Mouse (Mus musculus) stomach, postnatal 0 days (tissue): ENCODE results near the gene Gm45837. TPM values are rescaled to one million over a fixed set of nuclear protein-coding genes. Genes with fewer than 3 reads are reported as not detected.
A peak's percentile ranks its signal among the peaks of the same experiment; 100 is the strongest.

ENCODE experiments used
- ATAC-seq: fragments of 200-750 bp; cut with Nextera tagmentation; 2 replicates; pipeline ENCODE4 v1.8.0; 2017; ENCODE audit not compliant: low FRiP score, low TSS enrichment
- DNase-seq: peaks from one replicate; pipeline ENCODE4 v3.0.0-alpha.2; 2016; ENCODE audit warnings: low spot score
- H3K27ac ChIP-seq: fragments of 300-500 bp; sonication (generic); replicated peaks from 2 replicates; pipeline ENCODE4 v1.5.1; 2014; ENCODE audit warnings: mild to moderate bottlenecking, control low read depth
- H3K27me3 ChIP-seq: fragments of 300-500 bp; sonication (generic); 2 replicates; pipeline ENCODE4 v1.6.1; 2014; ENCODE audit warnings: low read length; ENCODE audit not compliant: control insufficient read depth, insufficient read depth
- H3K36me3 ChIP-seq: fragments of 300-500 bp; sonication (generic); 2 replicates; pipeline ENCODE4 v1.6.1; 2014; ENCODE audit warnings: low read length, mixed read lengths; ENCODE audit not compliant: control insufficient read depth, insufficient read depth
- H3K4me1 ChIP-seq: fragments of 300-500 bp; sonication (generic); replicated peaks from 2 replicates; pipeline ENCODE4 v1.6.1; 2014; ENCODE audit warnings: antibody characterized with exemption; ENCODE audit not compliant: control insufficient read depth, insufficient read depth
- H3K4me2 ChIP-seq: fragments of 300-500 bp; sonication (generic); replicated peaks from 2 replicates; pipeline ENCODE4 v1.6.1; 2014; ENCODE audit warnings: low read depth, mild to moderate bottlenecking, control low read depth, moderate library complexity
- H3K4me3 ChIP-seq: fragments of 300-500 bp; sonication (generic); 2 replicates; pipeline ENCODE4 v1.5.1; 2014; ENCODE audit warnings: low read depth, low read length, control low read depth
- H3K9ac ChIP-seq: fragments of 300-500 bp; sonication (generic); 2 replicates; pipeline ENCODE4 v1.6.1; 2014; ENCODE audit warnings: mild to moderate bottlenecking, low read length, control low read depth, mixed read lengths
- H3K9me3 ChIP-seq: fragments of 300-500 bp; sonication (generic); 2 replicates; pipeline ENCODE4 v1.6.1; 2016; ENCODE audit warnings: low read length; ENCODE audit not compliant: control insufficient read depth
- CTCF ChIP-seq: IDR thresholded peaks from 2 replicates; pipeline ENCODE4 v1.5.1; 2016; ENCODE audit warnings: antibody characterized with exemption, low read depth, mild to moderate bottlenecking, moderate library complexity
- EP300 ChIP-seq: optimal IDR thresholded peaks from 2 replicates; pipeline ENCODE3; 2016; ENCODE audit warnings: antibody characterized with exemption
- WGBS: fragments of 180-500 bp; shearing (Covaris S2); extraction: QIAGEN DNeasy Blood & Tissue Kit; methylation state at CpG from one replicate; pipeline ENCODE4 v1.1.7; 2014; 5-methylcytosine and 5-hydroxymethylcytosine counted together
- polyA plus RNA-seq: library from polyadenylated mRNA; unstranded; fragments of >200 nt; fragmentation: Nextera tagmentation; extraction: Ambion mirVana; gene quantifications from 2 replicates; pipeline ENCODE4 v1.2.1, GENCODE M21; 2015

The Gm45837 gene
- polyA plus RNA-seq, 1 experiment from 2014 or later = 0.24 TPM

- WGBS = 35% methylated on average over 10 of the region's 10 CpGs
- no peak overlapping the region for H3K4me3 ChIP-seq
- H3K9me3 ChIP-seq = no peaks in the 10 kb centered on the region
- no peak overlapping the region for H3K27ac ChIP-seq
- H3K27me3 ChIP-seq = no peaks in the 10 kb centered on the region
- no peaks in the 10 kb centered on the region for H3K36me3 ChIP-seq
- DNase-seq = no peak
- TF ChIP-seq EP300 (no peak), CTCF (no peak)
- ATAC-seq = no peak
- H3K4me2 ChIP-seq = no peak overlapping the region
- H3K9ac ChIP-seq = no peak overlapping the region
- H3K4me1 ChIP-seq = 0 out of 2 replicates have a peak, but pooled peaks cover 2% of the 10 kb centered on the region
Observed at GRCm38 (mm10) chr7:101535102-101535501, 124.4 kb downstream of the Gm45837 start.

DNA sequence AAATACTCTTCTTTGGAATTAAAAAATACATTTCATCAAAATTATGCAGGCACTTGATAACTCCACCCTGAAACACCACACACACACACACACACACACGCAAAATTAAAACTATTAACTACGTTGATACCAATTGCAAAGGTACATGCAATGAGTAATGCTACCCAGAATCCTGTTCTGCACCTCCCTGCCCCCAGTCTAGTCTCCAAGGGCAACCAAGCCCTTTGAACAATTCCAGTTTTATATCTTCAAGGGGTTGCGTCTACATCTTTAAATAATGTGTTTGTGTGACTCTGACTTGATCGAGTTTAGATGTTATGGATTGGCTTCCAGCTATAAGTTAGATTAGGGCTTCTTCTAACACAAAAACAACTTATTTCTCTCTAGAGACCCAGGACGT lies 124.8 kb downstream of the Gm45837 start:
- WGBS = 59% methylated on average over 5 of the region's 5 CpGs

GRCm38 (mm10) chr7:101537541-101537940 lies 126.9 kb downstream of the Gm45837 start:
- no peak overlapping the region; the same call in 1 of the 2 replicates for H3K4me2 ChIP-seq
- H3K4me1 ChIP-seq = 0 out of 2 replicates have a peak, but pooled peaks cover 2% of the 10 kb centered on the region
- ATAC-seq (0 out of 2 replicates have a peak, but pooled peaks have one; percentile 12), DNase-seq (no peak)
- H3K27me3 ChIP-seq = no peaks in the 10 kb centered on the region
- H3K27ac ChIP-seq = peak overlapping the region; percentile 5; the same call in 1 of the 2 replicates
- no peak for TF ChIP-seq CTCF
- TF ChIP-seq EP300 = no peak
- H3K9me3 ChIP-seq = no peaks in the 10 kb centered on the region
- no peaks in the 10 kb centered on the region for H3K36me3 ChIP-seq
- H3K4me3 ChIP-seq = no peak overlapping the region
- WGBS = 40% methylated on average over 8 of the region's 8 CpGs
- H3K9ac ChIP-seq = no peak overlapping the region

More for the DNA sequence above, 124.8 kb downstream of the Gm45837 start:
- ATAC-seq (no peak), DNase-seq (no peak)
- H3K4me3 ChIP-seq = no peak overlapping the region
- H3K4me1 ChIP-seq = 0 out of 2 replicates have a peak, but pooled peaks cover 2% of the 10 kb centered on the region
- no peaks in the 10 kb centered on the region for H3K36me3 ChIP-seq
- no peaks in the 10 kb centered on the region for H3K27me3 ChIP-seq
- H3K27ac ChIP-seq = no peak overlapping the region
- no peak overlapping the region for H3K9ac ChIP-seq
- no peak for TF ChIP-seq EP300
- no peaks in the 10 kb centered on the region for H3K9me3 ChIP-seq
- no peak overlapping the region for H3K4me2 ChIP-seq

- DNase-seq (peak; percentile 23), ATAC-seq (peak; percentile 69; the same call in 1 of the 2 replicates)
- no peak overlapping the region; the same call in 1 of the 2 replicates for H3K4me2 ChIP-seq
- 0 out of 2 replicates have a peak, but pooled peaks cover 2% of the 10 kb centered on the region for H3K4me1 ChIP-seq
- no peak for TF ChIP-seq EP300
- peak; percentile 75 for TF ChIP-seq CTCF
- H3K9ac ChIP-seq = no peak overlapping the region
- no peaks in the 10 kb centered on the region for H3K27me3 ChIP-seq
- no peaks in the 10 kb centered on the region for H3K36me3 ChIP-seq
- H3K27ac ChIP-seq = no peak overlapping the region
- H3K9me3 ChIP-seq = no peaks in the 10 kb centered on the region
- no peak overlapping the region for H3K4me3 ChIP-seq
- WGBS = 24% methylated on average over 14 of the region's 14 CpGs
Observed at GRCm38 (mm10) chr7:101538141-101538933, 127.7 kb downstream of the Gm45837 start.

- Histone ChIP-seq H3K9me3 (no peaks in the 10 kb centered on the region), H3K36me3 (no peaks in the 10 kb centered on the region), H3K27me3 (no peaks in the 10 kb centered on the region), H3K4me3 (no peak overlapping the region), H3K4me1 (0 out of 2 replicates have a peak, but pooled peaks cover 2% of the 10 kb centered on the region), H3K27ac (no peak overlapping the region), H3K4me2 (no peak overlapping the region), H3K9ac (no peak overlapping the region)
- ATAC-seq = no peak
- TF ChIP-seq EP300 (no peak), CTCF (no peak)
- DNase-seq = no peak
- 48% methylated on average over 9 of the region's 9 CpGs for WGBS
Observed at GRCm38 (mm10) chr7:101539774-101540173, 129.1 kb downstream of the Gm45837 start.

GRCm38 (mm10) chr7:101540684-101541083 lies 130.0 kb downstream of the Gm45837 start:
- no peak overlapping the region for H3K9ac ChIP-seq

More at GRCm38 (mm10) chr7:101540684-101541083, 130.0 kb downstream of the Gm45837 start:
- Histone ChIP-seq H3K4me3 (no peak overlapping the region), H3K4me2 (no peak overlapping the region), H3K4me1 (0 out of 2 replicates have a peak, but pooled peaks cover 2% of the 10 kb centered on the region), H3K9me3 (no peaks in the 10 kb centered on the region), H3K36me3 (no peaks in the 10 kb centered on the region), H3K27ac (no peak overlapping the region), H3K27me3 (no peaks in the 10 kb centered on the region)
- TF ChIP-seq EP300 = no peak
- TF ChIP-seq CTCF = no peak
- ATAC-seq = no peak
- WGBS = 62% methylated on average over 5 of the region's 5 CpGs
- no peak for DNase-seq
